Mouse (Mus musculus): Measurements from ENCODE around the gene Iqsec1.

- TF ChIP-seq EP300 (optimal IDR thresholded peaks at IDR 0.05) (no peak), CTCF (IDR thresholded peaks at IDR 0.05; ENCODE audit: low read depth) (no peak)
Measured at GRCm38 (mm10) chr6:90635611-90636010, 352.9 kb downstream of the Iqsec1 start.

Data from stomach, postnatal 0 days (tissue).